Mouse (Mus musculus): ENCODE data around the gene Panx2. TPM values are rescaled to one million over a fixed set of nuclear protein-coding genes. Genes with fewer than 3 reads are reported as not detected.
A peak's percentile ranks its signal among the peaks of the same experiment; 100 is the strongest.

The Panx2 gene
- polyA plus RNA-seq (2012; rRNA removed) = 105 and 116 TPM in 2 replicates

GRCm38 (mm10) chr15:89059161-89059931 lies at the start of gene Panx2:
TSS of gene Panx2 (plus strand) at chr15:89059734.
- TF ChIP-seq CTCF (IDR thresholded peaks at IDR 0.05; ENCODE audit: extremely low read depth, insufficient read depth, low read length) (no peak), POLR2A (IDR thresholded peaks at IDR 0.05; ENCODE audit: extremely low read depth, insufficient read depth, low read length) (0 out of 2 replicates have a peak, but pooled peaks have one; percentile 37)
- Histone ChIP-seq H3K27ac (ENCODE audit: insufficient read depth, low read length) (peak within 1 kb of the TSS; percentile 63), H3K4me1 (ENCODE audit: control insufficient read depth, insufficient read depth, low read length) (peaks cover 2% of the 10 kb centered on the region; the same call in 1 of the 2 replicates), H3K4me3 (ENCODE audit: insufficient read depth, low read length) (peak within 1 kb of the TSS; percentile 93)

- Histone ChIP-seq H3K4me3 (ENCODE audit: insufficient read depth, low read length) (no peak overlapping the region), H3K4me1 (ENCODE audit: control insufficient read depth, insufficient read depth, low read length) (no peaks in the 10 kb centered on the region), H3K27ac (ENCODE audit: insufficient read depth, low read length) (no peak overlapping the region)
- no peak for TF ChIP-seq CTCF (IDR thresholded peaks at IDR 0.05; ENCODE audit: extremely low read depth, insufficient read depth, low read length)
- no peak for TF ChIP-seq POLR2A (IDR thresholded peaks at IDR 0.05; ENCODE audit: extremely low read depth, insufficient read depth, low read length)
These were observed 42.8 kb upstream of the Panx2 start for GRCm38 (mm10) chr15:89016722-89017121.

GRCm38 (mm10) chr15:89020085-89020484 lies 39.4 kb upstream of the Panx2 start:
- Histone ChIP-seq H3K27ac (ENCODE audit: insufficient read depth, low read length) (no peak overlapping the region), H3K4me1 (ENCODE audit: control insufficient read depth, insufficient read depth, low read length) (no peaks in the 10 kb centered on the region), H3K4me3 (ENCODE audit: insufficient read depth, low read length) (no peak overlapping the region)
- TF ChIP-seq CTCF (IDR thresholded peaks at IDR 0.05; ENCODE audit: extremely low read depth, insufficient read depth, low read length) (no peak), POLR2A (IDR thresholded peaks at IDR 0.05; ENCODE audit: extremely low read depth, insufficient read depth, low read length) (no peak)

GRCm38 (mm10) chr15:89020492-89020891 lies 39.0 kb upstream of the Panx2 start:
- Histone ChIP-seq H3K4me1 (ENCODE audit: control insufficient read depth, insufficient read depth, low read length) (no peaks in the 10 kb centered on the region), H3K4me3 (ENCODE audit: insufficient read depth, low read length) (no peak overlapping the region), H3K27ac (ENCODE audit: insufficient read depth, low read length) (no peak overlapping the region)
- TF ChIP-seq CTCF (IDR thresholded peaks at IDR 0.05; ENCODE audit: extremely low read depth, insufficient read depth, low read length) (no peak), POLR2A (IDR thresholded peaks at IDR 0.05; ENCODE audit: extremely low read depth, insufficient read depth, low read length) (no peak)

GRCm38 (mm10) chr15:89044381-89044780 lies 15.2 kb upstream of the Panx2 start:
- no peak overlapping the region for H3K4me3 ChIP-seq (ENCODE audit: insufficient read depth, low read length)
- no peak for TF ChIP-seq CTCF (IDR thresholded peaks at IDR 0.05; ENCODE audit: extremely low read depth, insufficient read depth, low read length)
- no peak for TF ChIP-seq POLR2A (IDR thresholded peaks at IDR 0.05; ENCODE audit: extremely low read depth, insufficient read depth, low read length)
- H3K4me1 ChIP-seq (ENCODE audit: control insufficient read depth, insufficient read depth, low read length) = no peaks in the 10 kb centered on the region
- H3K27ac ChIP-seq (ENCODE audit: insufficient read depth, low read length) = no peak overlapping the region

GRCm38 (mm10) chr15:89046356-89046755 lies 13.2 kb upstream of the Panx2 start:
- Histone ChIP-seq H3K4me3 (ENCODE audit: insufficient read depth, low read length) (no peak overlapping the region), H3K27ac (ENCODE audit: insufficient read depth, low read length) (no peak overlapping the region), H3K4me1 (ENCODE audit: control insufficient read depth, insufficient read depth, low read length) (no peaks in the 10 kb centered on the region)
- TF ChIP-seq POLR2A (IDR thresholded peaks at IDR 0.05; ENCODE audit: extremely low read depth, insufficient read depth, low read length) (no peak), CTCF (IDR thresholded peaks at IDR 0.05; ENCODE audit: extremely low read depth, insufficient read depth, low read length) (no peak)

GRCm38 (mm10) chr15:89054666-89055065 lies 4.9 kb upstream of the Panx2 start:
- Histone ChIP-seq H3K4me1 (ENCODE audit: control insufficient read depth, insufficient read depth, low read length) (no peaks in the 10 kb centered on the region), H3K27ac (ENCODE audit: insufficient read depth, low read length) (no peak overlapping the region), H3K4me3 (ENCODE audit: insufficient read depth, low read length) (no peak overlapping the region)
- TF ChIP-seq CTCF (IDR thresholded peaks at IDR 0.05; ENCODE audit: extremely low read depth, insufficient read depth, low read length) = no peak

GRCm38 (mm10) chr15:89058736-89059135 lies 798 bp upstream of the Panx2 start:
- Histone ChIP-seq H3K27ac (ENCODE audit: insufficient read depth, low read length) (no peak overlapping the region), H3K4me1 (ENCODE audit: control insufficient read depth, insufficient read depth, low read length) (peaks cover 2% of the 10 kb centered on the region; the same call in 1 of the 2 replicates), H3K4me3 (ENCODE audit: insufficient read depth, low read length) (peak overlapping the region; percentile 93)
- TF ChIP-seq CTCF (IDR thresholded peaks at IDR 0.05; ENCODE audit: extremely low read depth, insufficient read depth, low read length) (no peak), POLR2A (IDR thresholded peaks at IDR 0.05; ENCODE audit: extremely low read depth, insufficient read depth, low read length) (no peak)

- TF ChIP-seq POLR2A (IDR thresholded peaks at IDR 0.05; ENCODE audit: extremely low read depth, insufficient read depth, low read length) = no peak
- no peak for TF ChIP-seq CTCF (IDR thresholded peaks at IDR 0.05; ENCODE audit: extremely low read depth, insufficient read depth, low read length)
- peaks cover 2% of the 10 kb centered on the region; the same call in 1 of the 2 replicates for H3K4me1 ChIP-seq (ENCODE audit: control insufficient read depth, insufficient read depth, low read length)
- H3K27ac ChIP-seq (ENCODE audit: insufficient read depth, low read length) = peak overlapping the region; percentile 63
- peak overlapping the region; percentile 93 for H3K4me3 ChIP-seq (ENCODE audit: insufficient read depth, low read length)
These were observed 623 bp downstream of the Panx2 start for GRCm38 (mm10) chr15:89060032-89060681.
